In the genomic region with DNA sequence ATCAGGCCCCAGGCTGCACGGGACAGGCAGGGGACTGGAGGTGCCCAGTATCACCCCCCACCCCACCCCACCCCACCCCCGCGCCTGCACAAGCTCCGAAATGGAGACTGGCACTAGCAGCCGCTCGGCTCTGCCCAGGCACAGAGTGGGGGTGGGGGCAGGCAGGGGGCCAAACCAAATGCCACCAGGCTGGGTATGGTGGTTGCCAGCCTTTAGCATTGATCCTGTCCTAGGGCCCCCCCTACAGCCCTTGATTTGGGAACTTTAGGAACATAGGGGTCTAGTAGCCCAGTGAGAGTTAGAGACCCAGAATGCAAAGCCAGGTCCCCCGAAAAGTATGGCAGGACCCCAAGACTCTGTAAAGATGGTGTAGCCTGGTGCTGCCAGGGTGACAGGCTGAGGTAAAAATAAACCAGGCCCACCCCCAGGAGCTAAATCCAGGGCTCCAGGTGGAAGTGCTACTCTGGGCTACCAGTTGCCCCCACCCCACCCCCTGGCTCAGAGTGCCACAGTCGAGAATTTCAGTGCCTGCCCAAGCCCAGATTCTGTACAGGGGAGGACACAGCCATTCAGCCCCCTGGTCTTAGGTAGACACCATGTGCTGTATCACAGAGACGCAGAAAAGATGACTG, we compare ENCODE assay signal across 12 mouse cellular contexts. TPM values are rescaled to one million over a fixed set of nuclear protein-coding genes. Genes with fewer than 3 reads are reported as not detected.
DNase-seq lines count a peak whose midpoint lies in the region; ATAC-seq and TF ChIP-seq lines count a peak whose summit lies in the region.
"Had no signal": no experiment of that assay in that cellular context is flagged by ENCODE, and none has a peak within 500 bp of the region (broad histone marks: within the 10 kb centered on the region; RNA-seq: fewer than 3 reads in every experiment).

No protein-coding gene starts in this region.

- no peak for DNase-seq in forebrain, embryonic 10.5 days (ENCODE audit: extremely low spot score, low spot score)
- no peak for DNase-seq in lung, adult 2 months
- DNase-seq in cerebellum, postnatal 25 days: peak; percentile 85 to 91
- DNase-seq in heart, postnatal 4 days: peak; percentile 37
- no peak for DNase-seq in frontal cortex, postnatal 25 days (ENCODE audit: low spot score in 2 of 2)

- ATAC-seq in forebrain, embryonic 13.5 days: peak; percentile 5; the same call in 1 of the 2 replicates
- ATAC-seq in lung, embryonic 16.5 days (ENCODE audit: low read depth): no peak
- no peak for ATAC-seq in CD4-positive, CD25-positive, alpha-beta regulatory T cell, adult 4 months
- ATAC-seq: activated CD4-positive, CD25-positive, alpha-beta regulatory T cell, adult 4 months had no signal

- peaks cover 3% of the 10 kb centered on the region; the same call in 1 of the 2 replicates for H3K36me3 ChIP-seq in forebrain, embryonic 13.5 days (ENCODE audit: poor library complexity, severe bottlenecking)
- no peaks in the 10 kb centered on the region for H3K36me3 ChIP-seq in forebrain, embryonic 10.5 days (replicated peaks)
- H3K36me3 ChIP-seq in lung, embryonic 16.5 days (ENCODE audit: control insufficient read depth, insufficient read depth, low read length): no peaks in the 10 kb centered on the region
- H3K36me3 ChIP-seq: hindbrain, embryonic 13.5 days had no signal

- peaks cover 81% of the 10 kb centered on the region for H3K27me3 ChIP-seq in forebrain, embryonic 13.5 days
- peaks cover 100% of the 10 kb centered on the region for H3K27me3 ChIP-seq in forebrain, embryonic 10.5 days (ENCODE audit: poor library complexity, severe bottlenecking)
- peaks cover 17% of the 10 kb centered on the region for H3K27me3 ChIP-seq in lung, embryonic 16.5 days (ENCODE audit: control insufficient read depth, insufficient read depth, low read depth, low read length)

- H3K9me3 ChIP-seq in forebrain, embryonic 13.5 days (replicated peaks): no peaks in the 10 kb centered on the region
- no peaks in the 10 kb centered on the region for H3K9me3 ChIP-seq in forebrain, embryonic 10.5 days
- no peaks in the 10 kb centered on the region for H3K9me3 ChIP-seq in lung, embryonic 16.5 days (ENCODE audit: control insufficient read depth, low read length)
- H3K9me3 ChIP-seq: hindbrain, embryonic 13.5 days had no signal

- H3K4me3 ChIP-seq in forebrain, embryonic 13.5 days: peak overlapping the region; percentile 9; the same call in 1 of the 2 replicates
- H3K4me3 ChIP-seq in forebrain, embryonic 10.5 days: no peak overlapping the region
- no peak overlapping the region for H3K4me3 ChIP-seq in lung, embryonic 16.5 days (ENCODE audit: low read length)
- no peak overlapping the region for H3K4me3 ChIP-seq in lung, adult 2 months (replicated peaks; ENCODE audit: extremely low read depth, low read depth, low read length)
- H3K4me3 ChIP-seq: erythroblast, embryonic 14.5 days; hindbrain, embryonic 13.5 days had no signal

- TF ChIP-seq POLR2A in lung, adult 2 months (IDR thresholded peaks at IDR 0.05; ENCODE audit: borderline replicate concordance, extremely low read depth, low read depth, low read length): no peak

- H3K27ac ChIP-seq in forebrain, embryonic 13.5 days: peak overlapping the region; percentile 83
- no peak overlapping the region for H3K27ac ChIP-seq in forebrain, embryonic 10.5 days
- peak overlapping the region; percentile 21 for H3K27ac ChIP-seq in lung, embryonic 16.5 days (ENCODE audit: low read length)
- H3K27ac ChIP-seq: hindbrain, embryonic 13.5 days; macrophage had no signal

- H3K9ac ChIP-seq in forebrain, embryonic 13.5 days: peak overlapping the region; percentile 57
- peak overlapping the region; percentile 8 for H3K9ac ChIP-seq in lung, embryonic 16.5 days (ENCODE audit: low read length)
- H3K9ac ChIP-seq: hindbrain, embryonic 13.5 days had no signal

- H3K4me1 ChIP-seq in forebrain, embryonic 13.5 days: peaks cover 92% of the 10 kb centered on the region
- peaks cover 34% of the 10 kb centered on the region for H3K4me1 ChIP-seq in forebrain, embryonic 10.5 days
- H3K4me1 ChIP-seq in lung, embryonic 16.5 days (replicated peaks; ENCODE audit: control insufficient read depth, insufficient read depth, low read length): peaks cover 84% of the 10 kb centered on the region
- H3K4me1 ChIP-seq in lung, adult 2 months (ENCODE audit: control insufficient read depth, insufficient read depth, low read length): peaks cover 41% of the 10 kb centered on the region

- H3K4me2 ChIP-seq in forebrain, embryonic 13.5 days: peak overlapping the region; percentile 44
- no peak overlapping the region; the same call in 1 of the 2 replicates for H3K4me2 ChIP-seq in lung, embryonic 16.5 days (ENCODE audit: low read depth, low read length)
- H3K4me2 ChIP-seq: hindbrain, embryonic 13.5 days had no signal

- WGBS in forebrain, embryonic 13.5 days: 60% methylated on average over 7 of the region's 9 CpGs
- WGBS in forebrain, embryonic 10.5 days: 76% methylated on average over 9 of the region's 9 CpGs
- WGBS in lung, embryonic 16.5 days: 71% methylated on average over 9 of the region's 9 CpGs
- 63% methylated on average over 9 of the region's 9 CpGs for WGBS in lung, adult 2 months

- TF ChIP-seq CTCF in lung, adult 2 months (IDR thresholded peaks at IDR 0.05; ENCODE audit: insufficient read depth, low read length): no peak

RNA-seq across cellular contexts. Expression of a gene that starts 10.2 kb away (rescaled TPM):
- polyA plus RNA-seq in forebrain, embryonic 13.5 days (2015; fragmentation: Nextera tagmentation; extraction: Ambion mirVana): 127 and 145 TPM in 2 replicates
- 0.46 and 1.8 TPM in 2 replicates for polyA plus RNA-seq in forebrain, embryonic 10.5 days (2016; fragmentation: Nextera tagmentation; extraction: Ambion mirVana)
- 43.9 and 44.6 TPM in 2 replicates for polyA plus RNA-seq in lung, embryonic 16.5 days (2015; fragmentation: Nextera tagmentation; extraction: Ambion mirVana)
- 80.1 and 96.2 TPM in 2 replicates for polyA plus RNA-seq in lung, adult 2 months (2012; rRNA removed)
- 100 to 1,000 TPM; 189 to 211 TPM for total RNA-seq in heart, postnatal 4 days (2021)
- 1 to 10 TPM; 2.8 to 7.2 TPM for polyA plus RNA-seq in CD4-positive, CD25-positive, alpha-beta regulatory T cell, adult 4 months (2017; shearing (Covaris generic))

RNA-seq across cellular contexts. Expression of a gene that starts 32.7 kb away (rescaled TPM):
- polyA plus RNA-seq in forebrain, embryonic 13.5 days (2015; fragmentation: Nextera tagmentation; extraction: Ambion mirVana): 7.3 and 8.2 TPM in 2 replicates
- polyA plus RNA-seq in forebrain, embryonic 10.5 days (2016; fragmentation: Nextera tagmentation; extraction: Ambion mirVana): 2.9 and 3.5 TPM in 2 replicates
- 6.3 and 6.5 TPM in 2 replicates for polyA plus RNA-seq in lung, embryonic 16.5 days (2015; fragmentation: Nextera tagmentation; extraction: Ambion mirVana)
- polyA plus RNA-seq in lung, adult 2 months (2012; rRNA removed): 2.5 and 2.9 TPM in 2 replicates
- 1 to 10 TPM; 3.4 to 3.6 TPM for total RNA-seq in heart, postnatal 4 days (2021)
- polyA plus RNA-seq in CD4-positive, CD25-positive, alpha-beta regulatory T cell, adult 4 months (2017; shearing (Covaris generic)): 1 to 10 TPM; 4.9 to 7.6 TPM

RNA-seq across cellular contexts. Expression of a gene that starts 41.4 kb away (rescaled TPM):
- 42.6 and 47.0 TPM in 2 replicates for polyA plus RNA-seq in forebrain, embryonic 13.5 days (2015; fragmentation: Nextera tagmentation; extraction: Ambion mirVana)
- 49.1 and 49.6 TPM in 2 replicates for polyA plus RNA-seq in forebrain, embryonic 10.5 days (2016; fragmentation: Nextera tagmentation; extraction: Ambion mirVana)
- polyA plus RNA-seq in lung, embryonic 16.5 days (2015; fragmentation: Nextera tagmentation; extraction: Ambion mirVana): 38.6 and 43.0 TPM in 2 replicates
- polyA plus RNA-seq in lung, adult 2 months (2012; rRNA removed): 21.3 and 31.7 TPM in 2 replicates
- total RNA-seq in heart, postnatal 4 days (2021): 10 to 100 TPM; 24.2 to 26.2 TPM
- polyA plus RNA-seq in CD4-positive, CD25-positive, alpha-beta regulatory T cell, adult 4 months (2017; shearing (Covaris generic)): 10 to 100 TPM; 14.3 to 16.4 TPM

RNA-seq across cellular contexts. Expression of a gene that starts 50.5 kb away (rescaled TPM):
- polyA plus RNA-seq in forebrain, embryonic 13.5 days (2015; fragmentation: Nextera tagmentation; extraction: Ambion mirVana): 93.9 and 114 TPM in 2 replicates
- polyA plus RNA-seq in forebrain, embryonic 10.5 days (2016; fragmentation: Nextera tagmentation; extraction: Ambion mirVana): 130 and 137 TPM in 2 replicates
- polyA plus RNA-seq in lung, embryonic 16.5 days (2015; fragmentation: Nextera tagmentation; extraction: Ambion mirVana): 110 and 120 TPM in 2 replicates
- 72.6 and 75.9 TPM in 2 replicates for polyA plus RNA-seq in lung, adult 2 months (2012; rRNA removed)
- 10 to 100 TPM; 90.9 to 91.8 TPM for total RNA-seq in heart, postnatal 4 days (2021)
- polyA plus RNA-seq in CD4-positive, CD25-positive, alpha-beta regulatory T cell, adult 4 months (2017; shearing (Covaris generic)): 100 to 1,000 TPM; 139 to 160 TPM

RNA-seq across cellular contexts. Expression of a gene that starts 56.8 kb away (rescaled TPM):
- 549 and 569 TPM in 2 replicates for polyA plus RNA-seq in forebrain, embryonic 13.5 days (2015; fragmentation: Nextera tagmentation; extraction: Ambion mirVana)
- polyA plus RNA-seq in forebrain, embryonic 10.5 days (2016; fragmentation: Nextera tagmentation; extraction: Ambion mirVana): 735 and 764 TPM in 2 replicates
- polyA plus RNA-seq in lung, embryonic 16.5 days (2015; fragmentation: Nextera tagmentation; extraction: Ambion mirVana): 980 and 996 TPM in 2 replicates
- 152 and 189 TPM in 2 replicates for polyA plus RNA-seq in lung, adult 2 months (2012; rRNA removed)
- total RNA-seq in heart, postnatal 4 days (2021): 100 to 1,000 TPM; 320 to 358 TPM
- 100 to 1,000 TPM; 250 to 281 TPM for polyA plus RNA-seq in CD4-positive, CD25-positive, alpha-beta regulatory T cell, adult 4 months (2017; shearing (Covaris generic))

Comparison
In these comparisons a context has a peak if more than half of its experiments do, and no peak if none do; other contexts are left out.
1. DNase-seq: peak in cerebellum, postnatal 25 days (2 of 2) and heart, postnatal 4 days (single experiment); none in forebrain, embryonic 10.5 days (single experiment), lung, adult 2 months (single experiment) and frontal cortex, postnatal 25 days (0 of 2).